Mouse (Mus musculus): Measurements from ENCODE around the gene Gm21797. TPM values are rescaled to one million over a fixed set of nuclear protein-coding genes. Genes with fewer than 3 reads are reported as not detected.
"Not testable (repeated sequence)": the region's sequence is repeated elsewhere in the genome, so short reads cannot be mapped to it uniquely, and the experiment has no call there.

Gene Gm21797
- not detected in 2 replicates for polyA plus RNA-seq (2016; fragmentation: Nextera tagmentation; extraction: Ambion mirVana)

DNA sequence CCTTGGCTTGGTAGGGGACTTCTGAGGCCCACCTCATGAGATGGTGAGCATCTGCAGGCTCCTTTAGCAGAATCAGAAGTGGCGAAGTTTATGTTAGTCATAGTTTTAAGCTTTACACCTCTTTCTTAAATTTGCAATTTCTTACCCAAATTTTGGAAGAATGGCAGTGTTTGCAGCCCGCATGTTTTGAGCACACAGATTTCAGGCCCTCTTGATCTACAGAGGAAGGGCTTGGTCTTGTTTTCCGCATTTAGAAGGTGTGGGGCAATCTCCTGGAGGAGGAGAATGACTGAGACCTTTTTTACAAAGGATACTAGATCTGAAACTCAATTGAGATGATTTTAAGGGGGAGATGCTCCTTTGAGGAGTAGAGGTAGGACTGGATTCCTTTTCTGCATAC, at the start of gene Gm21797:
TSS of gene Gm21797 (minus strand) at position 101 of the 400 bp plus-strand sequence.
- H3K9me3 ChIP-seq; H3K27me3 ChIP-seq (ENCODE audit: insufficient read depth, poor library complexity, severe bottlenecking); H3K27ac ChIP-seq; H3K36me3 ChIP-seq; H3K4me3 ChIP-seq; H3K4me1 ChIP-seq (replicated peaks); DNase-seq (ENCODE audit: low spot score): not testable (repeated sequence)
- no CpG with 5 or more reads among the region's 3 CpGs for WGBS

DNA sequence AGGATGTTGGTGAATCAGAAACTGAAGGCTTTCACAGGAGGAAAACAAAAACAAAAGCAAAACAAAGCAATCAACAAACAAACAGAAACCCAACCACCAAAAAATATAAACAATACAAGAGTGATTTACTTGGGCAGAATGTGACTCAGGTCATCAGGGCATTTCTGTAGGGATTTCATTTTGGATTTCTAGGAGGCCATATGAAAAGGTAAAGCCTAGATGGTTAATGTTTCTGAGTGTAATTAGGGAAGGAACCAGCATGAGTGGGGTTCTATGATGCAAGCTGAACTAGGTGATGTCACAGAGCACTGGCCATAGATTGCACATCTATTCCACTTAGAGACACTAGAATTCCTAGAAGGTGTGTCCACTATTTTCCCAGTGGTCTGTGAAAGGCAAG, 29.0 kb upstream of the Gm21797 start, which contains the start of gene Gm20795:
TSS of gene Gm20795 (plus strand) at position 301 of the 400 bp plus-strand sequence.
- not testable (repeated sequence) for H3K4me3 ChIP-seq; H3K4me1 ChIP-seq (replicated peaks); H3K27me3 ChIP-seq (ENCODE audit: insufficient read depth, poor library complexity, severe bottlenecking); DNase-seq (ENCODE audit: low spot score); H3K27ac ChIP-seq; H3K9me3 ChIP-seq; H3K36me3 ChIP-seq

Other genes with a start within 250 kb of the Gm21797 start
- not detected in 2 replicates for gene Gm21852, start 123.8 kb downstream of the Gm21797 start, polyA plus RNA-seq (2016; fragmentation: Nextera tagmentation; extraction: Ambion mirVana)
- not detected in 2 replicates for gene Gm20795, start 29.1 kb upstream of the Gm21797 start, polyA plus RNA-seq (2016; fragmentation: Nextera tagmentation; extraction: Ambion mirVana)